Mouse (Mus musculus): Measurements from ENCODE around the gene Tnfrsf14. TPM values are rescaled to one million over a fixed set of nuclear protein-coding genes. Genes with fewer than 3 reads are reported as not detected.

Tnfrsf14 gene
- polyA plus RNA-seq, 1 experiment from 2014 or later = 2.9 TPM

GRCm38 (mm10) chr4:154929088-154929660, 811 bp upstream of the Tnfrsf14 start:
- Histone ChIP-seq H3K4me2 (replicated peaks; ENCODE audit: low read depth, low read length) (no peak overlapping the region), H3K9me3 (ENCODE audit: control insufficient read depth, low read depth, low read length) (no peaks in the 10 kb centered on the region), H3K9ac (replicated peaks; ENCODE audit: low read depth, low read length) (no peak overlapping the region), H3K27ac (ENCODE audit: low read length) (no peak overlapping the region), H3K4me1 (ENCODE audit: control insufficient read depth, insufficient read depth, low read length) (peaks cover 18% of the 10 kb centered on the region), H3K27me3 (ENCODE audit: control insufficient read depth, insufficient read depth, low read length) (no peaks in the 10 kb centered on the region), H3K4me3 (ENCODE audit: low read depth, low read length) (no peak overlapping the region), H3K36me3 (ENCODE audit: control insufficient read depth, insufficient read depth, low read length) (no peaks in the 10 kb centered on the region)
- no peak; the same call in 1 of the 2 replicates for ATAC-seq (ENCODE audit: insufficient number of reproducible peaks, insufficient read depth, low FRiP score, low read depth)
- 78% methylated on average over 12 of the region's 12 CpGs for WGBS

GRCm38 (mm10) chr4:154927899-154928337, 445 bp downstream of the Tnfrsf14 start:
- 26% methylated on average over 5 of the region's 5 CpGs for WGBS
- Histone ChIP-seq H3K36me3 (ENCODE audit: control insufficient read depth, insufficient read depth, low read length) (no peaks in the 10 kb centered on the region), H3K9me3 (ENCODE audit: control insufficient read depth, low read depth, low read length) (no peaks in the 10 kb centered on the region), H3K4me3 (ENCODE audit: low read depth, low read length) (peak overlapping the region; percentile 16; the same call in 1 of the 2 replicates), H3K27me3 (ENCODE audit: control insufficient read depth, insufficient read depth, low read length) (no peaks in the 10 kb centered on the region), H3K4me1 (ENCODE audit: control insufficient read depth, insufficient read depth, low read length) (peaks cover 18% of the 10 kb centered on the region), H3K27ac (ENCODE audit: low read length) (peak overlapping the region; percentile 52; the same call in 1 of the 2 replicates), H3K4me2 (replicated peaks; ENCODE audit: low read depth, low read length) (peak overlapping the region; percentile 36), H3K9ac (replicated peaks; ENCODE audit: low read depth, low read length) (no peak overlapping the region)
- ATAC-seq (ENCODE audit: insufficient number of reproducible peaks, insufficient read depth, low FRiP score, low read depth) = peak; percentile 72; the same call in 1 of the 2 replicates

- Histone ChIP-seq H3K4me2 (replicated peaks; ENCODE audit: low read depth, low read length) (peak overlapping the region; percentile 36), H3K9ac (replicated peaks; ENCODE audit: low read depth, low read length) (no peak overlapping the region), H3K27ac (ENCODE audit: low read length) (peak overlapping the region; percentile 52; the same call in 1 of the 2 replicates), H3K4me3 (ENCODE audit: low read depth, low read length) (peak overlapping the region; percentile 16; the same call in 1 of the 2 replicates), H3K36me3 (ENCODE audit: control insufficient read depth, insufficient read depth, low read length) (no peaks in the 10 kb centered on the region), H3K27me3 (ENCODE audit: control insufficient read depth, insufficient read depth, low read length) (no peaks in the 10 kb centered on the region), H3K9me3 (ENCODE audit: control insufficient read depth, low read depth, low read length) (no peaks in the 10 kb centered on the region), H3K4me1 (ENCODE audit: control insufficient read depth, insufficient read depth, low read length) (peaks cover 18% of the 10 kb centered on the region)
- ATAC-seq (ENCODE audit: insufficient number of reproducible peaks, insufficient read depth, low FRiP score, low read depth) = peak; percentile 48; the same call in 1 of the 2 replicates
- 56% methylated on average over 9 of the region's 9 CpGs for WGBS
These were observed 1.1 kb downstream of the Tnfrsf14 start for GRCm38 (mm10) chr4:154926969-154927898.

- WGBS = 52% methylated on average over 4 of the region's 4 CpGs
- H3K4me2 ChIP-seq (replicated peaks; ENCODE audit: low read depth, low read length) = no peak overlapping the region
- no peak overlapping the region for H3K9ac ChIP-seq (replicated peaks; ENCODE audit: low read depth, low read length)
- H3K4me3 ChIP-seq (ENCODE audit: low read depth, low read length) = no peak overlapping the region
- ATAC-seq (ENCODE audit: insufficient number of reproducible peaks, insufficient read depth, low FRiP score, low read depth) = no peak
- no peaks in the 10 kb centered on the region for H3K9me3 ChIP-seq (ENCODE audit: control insufficient read depth, low read depth, low read length)
- H3K4me1 ChIP-seq (ENCODE audit: control insufficient read depth, insufficient read depth, low read length) = peaks cover 18% of the 10 kb centered on the region
- no peaks in the 10 kb centered on the region for H3K27me3 ChIP-seq (ENCODE audit: control insufficient read depth, insufficient read depth, low read length)
- no peak overlapping the region for H3K27ac ChIP-seq (ENCODE audit: low read length)
- no peaks in the 10 kb centered on the region for H3K36me3 ChIP-seq (ENCODE audit: control insufficient read depth, insufficient read depth, low read length)
These were observed 3.0 kb downstream of the Tnfrsf14 start for GRCm38 (mm10) chr4:154925413-154925812.

- H3K27ac ChIP-seq (ENCODE audit: low read length) = no peak overlapping the region
- 85% methylated on average over 5 of the region's 5 CpGs for WGBS
These were observed 5.4 kb downstream of the Tnfrsf14 start for GRCm38 (mm10) chr4:154922931-154923330.

GRCm38 (mm10) chr4:154922291-154922690, 6.1 kb downstream of the Tnfrsf14 start:
- 83% methylated on average over 4 of the region's 4 CpGs for WGBS
- H3K4me1 ChIP-seq (ENCODE audit: control insufficient read depth, insufficient read depth, low read length) = peaks cover 6% of the 10 kb centered on the region; the same call in 1 of the 2 replicates
- H3K27me3 ChIP-seq (ENCODE audit: control insufficient read depth, insufficient read depth, low read length) = no peaks in the 10 kb centered on the region
- H3K27ac ChIP-seq (ENCODE audit: low read length) = no peak overlapping the region
- H3K9me3 ChIP-seq (ENCODE audit: control insufficient read depth, low read depth, low read length) = no peaks in the 10 kb centered on the region
- H3K4me3 ChIP-seq (ENCODE audit: low read depth, low read length) = no peak overlapping the region
- ATAC-seq (ENCODE audit: insufficient number of reproducible peaks, insufficient read depth, low FRiP score, low read depth) = no peak
- no peak overlapping the region for H3K9ac ChIP-seq (replicated peaks; ENCODE audit: low read depth, low read length)
- no peaks in the 10 kb centered on the region for H3K36me3 ChIP-seq (ENCODE audit: control insufficient read depth, insufficient read depth, low read length)
- no peak overlapping the region for H3K4me2 ChIP-seq (replicated peaks; ENCODE audit: low read depth, low read length)

More at GRCm38 (mm10) chr4:154922931-154923330, 5.4 kb downstream of the Tnfrsf14 start:
- Histone ChIP-seq H3K27me3 (ENCODE audit: control insufficient read depth, insufficient read depth, low read length) (no peaks in the 10 kb centered on the region), H3K9ac (replicated peaks; ENCODE audit: low read depth, low read length) (no peak overlapping the region), H3K4me3 (ENCODE audit: low read depth, low read length) (no peak overlapping the region), H3K36me3 (ENCODE audit: control insufficient read depth, insufficient read depth, low read length) (no peaks in the 10 kb centered on the region), H3K4me1 (ENCODE audit: control insufficient read depth, insufficient read depth, low read length) (peaks cover 12% of the 10 kb centered on the region), H3K4me2 (replicated peaks; ENCODE audit: low read depth, low read length) (no peak overlapping the region), H3K9me3 (ENCODE audit: control insufficient read depth, low read depth, low read length) (no peaks in the 10 kb centered on the region)
- ATAC-seq (ENCODE audit: insufficient number of reproducible peaks, insufficient read depth, low FRiP score, low read depth) = no peak

GRCm38 (mm10) chr4:154916662-154917061, 11.7 kb downstream of the Tnfrsf14 start:
- Histone ChIP-seq H3K27me3 (ENCODE audit: control insufficient read depth, insufficient read depth, low read length) (no peaks in the 10 kb centered on the region), H3K9me3 (ENCODE audit: control insufficient read depth, low read depth, low read length) (no peaks in the 10 kb centered on the region), H3K36me3 (ENCODE audit: control insufficient read depth, insufficient read depth, low read length) (no peaks in the 10 kb centered on the region), H3K9ac (replicated peaks; ENCODE audit: low read depth, low read length) (no peak overlapping the region), H3K4me1 (ENCODE audit: control insufficient read depth, insufficient read depth, low read length) (no peaks in the 10 kb centered on the region), H3K27ac (ENCODE audit: low read length) (no peak overlapping the region), H3K4me3 (ENCODE audit: low read depth, low read length) (no peak overlapping the region), H3K4me2 (replicated peaks; ENCODE audit: low read depth, low read length) (no peak overlapping the region)
- WGBS = 83% methylated on average over 4 of the region's 4 CpGs
- ATAC-seq (ENCODE audit: insufficient number of reproducible peaks, insufficient read depth, low FRiP score, low read depth) = no peak

- peaks cover 13% of the 10 kb centered on the region for H3K4me1 ChIP-seq (ENCODE audit: control insufficient read depth, insufficient read depth, low read length)
- no peak overlapping the region for H3K27ac ChIP-seq (ENCODE audit: low read length)
- no peak overlapping the region for H3K4me2 ChIP-seq (replicated peaks; ENCODE audit: low read depth, low read length)
- H3K9ac ChIP-seq (replicated peaks; ENCODE audit: low read depth, low read length) = no peak overlapping the region
- H3K36me3 ChIP-seq (ENCODE audit: control insufficient read depth, insufficient read depth, low read length) = no peaks in the 10 kb centered on the region
- 70% methylated on average over 10 of the region's 10 CpGs for WGBS
- no peaks in the 10 kb centered on the region for H3K9me3 ChIP-seq (ENCODE audit: control insufficient read depth, low read depth, low read length)
- no peaks in the 10 kb centered on the region for H3K27me3 ChIP-seq (ENCODE audit: control insufficient read depth, insufficient read depth, low read length)
- no peak for ATAC-seq (ENCODE audit: insufficient number of reproducible peaks, insufficient read depth, low FRiP score, low read depth)
- H3K4me3 ChIP-seq (ENCODE audit: low read depth, low read length) = no peak overlapping the region
These were observed 13.1 kb downstream of the Tnfrsf14 start for GRCm38 (mm10) chr4:154915286-154915685.
